Mouse (Mus musculus) liver, adult (tissue): ENCODE measurements around the gene Bcat2.

Experiments
- GATA4 ChIP-seq: IDR thresholded peaks from 2 replicates; pipeline ENCODE4 v1.6.1; 2014; ENCODE audit warnings: mild to moderate bottlenecking, low read length; ENCODE audit not compliant: insufficient replicate concordance

Gene Bcat2

GRCm38 (mm10) chr7:45626571-45627076, 56.7 kb downstream of the Bcat2 start:
- TF ChIP-seq GATA4 = no peak

GRCm38 (mm10) chr7:45627261-45627660, 57.3 kb downstream of the Bcat2 start, which contains the start of gene Rasip1:
Gene Rasip1, plus strand, starts transcription at chr7:45627488.
- TF ChIP-seq GATA4 = peak; percentile 23; the same call in 1 of the 2 replicates

GRCm38 (mm10) chr7:45628364-45629294, 58.7 kb downstream of the Bcat2 start:
- no peak; the same call in 1 of the 2 replicates for TF ChIP-seq GATA4

- no peak for TF ChIP-seq GATA4
These were observed 60.3 kb downstream of the Bcat2 start for GRCm38 (mm10) chr7:45630064-45630907.

GRCm38 (mm10) chr7:45632499-45632898, 62.5 kb downstream of the Bcat2 start:
- no peak for TF ChIP-seq GATA4

GRCm38 (mm10) chr7:45634946-45635681, 65.2 kb downstream of the Bcat2 start:
- no peak for TF ChIP-seq GATA4

- TF ChIP-seq GATA4 = no peak
These were observed 66.0 kb downstream of the Bcat2 start for GRCm38 (mm10) chr7:45635711-45636688.

GRCm38 (mm10) chr7:45637710-45638109, 67.8 kb downstream of the Bcat2 start:
- TF ChIP-seq GATA4 = no peak

GRCm38 (mm10) chr7:45638623-45639401, 68.9 kb downstream of the Bcat2 start:
- no peak for TF ChIP-seq GATA4
